Mouse (Mus musculus) midbrain, embryonic 14.5 days (tissue): Measurements from ENCODE around the gene Gm3138. TPM values are rescaled to one million over a fixed set of nuclear protein-coding genes. Genes with fewer than 3 reads are reported as not detected.
"Not testable (repeated sequence)": the region's sequence is repeated elsewhere in the genome, so short reads cannot be mapped to it uniquely, and the experiment has no call there.

Experiments
- ATAC-seq: fragments of 200-750 bp; cut with Nextera tagmentation; 2 replicates; pipeline ENCODE4 v1.8.0; 2017; ENCODE audit warnings: moderate number of reproducible peaks, moderate library complexity; ENCODE audit not compliant: low FRiP score, low TSS enrichment
- DNase-seq: peaks from one replicate; pipeline ENCODE4 v3.0.0-alpha.2; 2015
- H3K27ac ChIP-seq: fragments of 300-500 bp; sonication (generic); replicated peaks from 2 replicates; pipeline ENCODE4 v1.5.1; 2014; ENCODE audit warnings: mild to moderate bottlenecking, low read depth, low read length, moderate library complexity
- H3K27me3 ChIP-seq: fragments of 300-500 bp; sonication (generic); 2 replicates; pipeline ENCODE4 v1.6.1; 2014; ENCODE audit warnings: low read length, control low read depth, mixed read lengths; ENCODE audit not compliant: control insufficient read depth, insufficient read depth
- H3K36me3 ChIP-seq: fragments of 300-500 bp; sonication (generic); 2 replicates; pipeline ENCODE4 v1.6.1; 2014; ENCODE audit warnings: low read length, control low read depth; ENCODE audit not compliant: control insufficient read depth, insufficient read depth
- H3K4me1 ChIP-seq: fragments of 300-500 bp; sonication (generic); 2 replicates; pipeline ENCODE4 v1.6.1; 2014; ENCODE audit warnings: mild to moderate bottlenecking, antibody characterized with exemption, low read length, control low read depth; ENCODE audit not compliant: control insufficient read depth, insufficient read depth
- H3K4me2 ChIP-seq: fragments of 300-500 bp; sonication (generic); 2 replicates; pipeline ENCODE4 v1.6.1; 2014; ENCODE audit warnings: mild to moderate bottlenecking, low read length, moderate library complexity
- H3K4me3 ChIP-seq: fragments of 300-500 bp; sonication (generic); replicated peaks from 2 replicates; pipeline ENCODE4 v1.5.1; 2014; ENCODE audit warnings: low read depth, low read length
- H3K9ac ChIP-seq: fragments of 300-500 bp; sonication (generic); replicated peaks from 2 replicates; pipeline ENCODE4 v1.6.1; 2014; ENCODE audit warnings: mild to moderate bottlenecking, low read length, moderate library complexity
- H3K9me3 ChIP-seq: fragments of 300-500 bp; sonication (generic); 2 replicates; pipeline ENCODE4 v1.6.1; 2016; ENCODE audit warnings: low read length, control low read depth, mixed read lengths; ENCODE audit not compliant: control insufficient read depth
- WGBS: fragments of 180-500 bp; shearing (Covaris S2); extraction: QIAGEN DNeasy Blood & Tissue Kit; methylation state at CpG from one replicate; pipeline ENCODE4 v1.1.7; 2014; 5-methylcytosine and 5-hydroxymethylcytosine counted together
- polyA plus RNA-seq: library from polyadenylated mRNA; unstranded; fragments of >200 nt; fragmentation: Nextera tagmentation; extraction: Ambion mirVana; gene quantifications from 2 replicates; pipeline ENCODE4 v1.2.1, GENCODE M21; 2014

The Gm3138 gene
- polyA plus RNA-seq = not detected in 2 replicates

DNA sequence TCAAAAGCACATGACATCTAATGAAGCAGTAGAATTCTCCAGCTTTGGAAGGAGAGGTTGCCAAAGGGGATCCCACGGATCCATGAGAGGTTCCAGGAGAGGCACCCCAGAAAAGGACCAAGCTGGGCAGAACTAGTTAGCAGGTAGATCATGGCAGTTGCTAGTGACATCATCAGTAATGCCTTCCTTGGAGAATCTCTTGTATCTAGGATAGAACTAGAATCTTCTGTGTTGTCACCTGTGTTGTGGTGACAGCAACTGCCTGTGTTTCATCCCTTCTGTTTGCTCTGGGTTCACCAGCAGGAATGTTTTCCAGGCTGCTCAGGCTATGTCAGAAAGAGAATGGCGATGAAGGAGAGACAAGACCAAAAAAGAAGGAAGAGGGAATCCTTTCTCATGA, at the start of gene Gm3138:
Gm3138 (plus strand) TSS at position 301 of the 400 bp plus-strand sequence.
- not testable (repeated sequence) for H3K4me2 ChIP-seq, H3K4me3 ChIP-seq, H3K27me3 ChIP-seq, DNase-seq, H3K4me1 ChIP-seq, ATAC-seq, H3K27ac ChIP-seq, H3K36me3 ChIP-seq, H3K9ac ChIP-seq, H3K9me3 ChIP-seq
- WGBS = no CpG with 5 or more reads among the region's 2 CpGs

DNA sequence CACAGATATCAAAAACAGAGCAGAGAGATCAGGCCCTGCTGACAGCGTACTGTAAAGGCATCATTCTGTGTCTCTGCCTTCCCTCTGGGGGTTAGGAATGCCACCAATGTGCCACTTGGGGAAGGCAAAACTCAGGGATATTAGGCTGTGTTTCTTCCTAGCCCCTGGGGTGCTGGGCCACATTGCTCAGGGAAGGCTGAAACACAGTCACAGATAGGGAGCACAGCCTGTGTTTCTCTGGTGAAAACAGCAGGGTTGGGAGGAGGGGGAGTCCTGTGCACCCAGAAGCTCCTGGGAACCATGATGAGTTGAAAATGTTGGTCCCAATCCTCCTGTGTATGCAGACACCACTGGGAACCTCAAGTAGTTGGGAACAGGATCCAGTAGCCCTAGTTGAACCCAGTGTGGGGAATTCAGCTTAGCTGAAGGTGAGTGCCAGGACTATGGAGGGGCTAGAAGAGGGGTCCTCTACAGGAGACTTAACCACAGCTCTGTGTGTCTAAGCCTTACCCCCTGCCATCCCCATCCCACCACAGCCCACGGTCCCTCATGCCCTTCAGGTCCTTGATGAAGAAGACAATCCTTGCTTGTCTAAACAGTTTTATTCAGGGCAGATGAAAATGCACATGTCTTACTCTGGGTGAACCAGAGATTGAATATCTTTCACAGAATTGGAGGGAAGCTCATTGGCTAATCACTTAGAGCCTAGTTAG, 20.0 kb downstream of the Gm3138 start:
- WGBS = 81% methylated on average over 2 of the region's 2 CpGs
- not testable (repeated sequence) for H3K9me3 ChIP-seq, H3K36me3 ChIP-seq, ATAC-seq, H3K4me1 ChIP-seq, H3K4me2 ChIP-seq, DNase-seq, H3K27me3 ChIP-seq, H3K27ac ChIP-seq, H3K9ac ChIP-seq, H3K4me3 ChIP-seq

DNA sequence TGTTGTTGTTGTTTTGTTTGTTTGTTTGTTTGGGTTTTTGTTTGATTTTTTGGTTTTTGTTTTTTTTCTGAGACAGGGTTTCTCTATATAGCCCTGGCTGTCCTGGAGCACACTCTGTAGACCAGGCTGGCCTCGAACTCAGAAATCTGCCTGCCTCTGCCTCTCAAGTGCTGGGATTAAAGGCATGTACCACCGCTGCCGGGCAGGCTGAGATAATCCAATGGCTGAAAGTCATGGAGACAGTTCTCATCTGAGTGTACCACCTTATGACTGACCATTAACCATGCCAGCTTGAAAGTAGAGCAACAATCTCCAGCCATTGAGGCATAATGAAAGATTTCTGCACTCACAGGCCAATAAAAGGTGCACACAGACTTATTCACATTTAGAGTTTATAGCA, 30.4 kb downstream of the Gm3138 start:
- ATAC-seq, H3K4me2 ChIP-seq, DNase-seq, H3K4me1 ChIP-seq, H3K4me3 ChIP-seq, H3K9ac ChIP-seq, H3K36me3 ChIP-seq, H3K9me3 ChIP-seq, H3K27me3 ChIP-seq, H3K27ac ChIP-seq: not testable (repeated sequence)
- 91% methylated on average over 2 of the region's 3 CpGs for WGBS

Other genes with a start within 250 kb of the Gm3138 start
- gene Gm5796, start 225.7 kb upstream of the Gm3138 start, polyA plus RNA-seq = 4.2 and 4.4 TPM in 2 replicates
- gene Gm3115, start 165.5 kb upstream of the Gm3138 start, polyA plus RNA-seq = not detected in 2 replicates
- gene Gm8108, start 139.1 kb upstream of the Gm3138 start, polyA plus RNA-seq = 2.8 and 6.8 TPM in 2 replicates
- not detected in 2 replicates for gene Gm3127, start 84.6 kb upstream of the Gm3138 start, polyA plus RNA-seq
- gene Gm2974, start 67.1 kb upstream of the Gm3138 start, polyA plus RNA-seq = 9.2 and 11.9 TPM in 2 replicates
- gene Gm3149, start 67.7 kb downstream of the Gm3138 start, polyA plus RNA-seq = not detected in 2 replicates
- gene 2610042L04Rik, start 85.1 kb downstream of the Gm3138 start, polyA plus RNA-seq = 5.9 and 7.7 TPM in 2 replicates
- gene Gm3159, start 147.9 kb downstream of the Gm3138 start, polyA plus RNA-seq = not detected in 2 replicates
- 6.2 and 8.7 TPM in 2 replicates for gene Gm3164, start 165.8 kb downstream of the Gm3138 start, polyA plus RNA-seq
- 1.7 and 2.0 TPM in 2 replicates for gene Gm3173, start 181.4 kb downstream of the Gm3138 start, polyA plus RNA-seq
- gene Gm3182, start 232.1 kb downstream of the Gm3138 start, polyA plus RNA-seq = not detected in 2 replicates